Mouse (Mus musculus) brain, embryonic 14.5 days (tissue): ENCODE measurements at regions not wholly inside any gene's neighbourhood (a gene's known extent, or its start where the extent isn't known, plus 50 kb on each side); places are given as distances from the start of the nearest gene placed in this dataset.

ENCODE experiments used
- CTCF ChIP-seq: fragments of 200-500 bp; IDR thresholded peaks from 2 replicates; pipeline ENCODE4 v1.5.1; 2012; ENCODE audit warnings: inconsistent platforms, mild to moderate bottlenecking, moderate library complexity, borderline replicate concordance; ENCODE audit not compliant: insufficient read depth, insufficient read length; ENCODE audit errors: extremely low read depth
- POLR2A ChIP-seq: fragments of 200-500 bp; IDR thresholded peaks from 2 replicates; pipeline ENCODE4 v1.6.1; 2012; ENCODE audit warnings: mild to moderate bottlenecking, inconsistent platforms, borderline replicate concordance; ENCODE audit not compliant: poor library complexity, insufficient read depth, insufficient read length, severe bottlenecking; ENCODE audit errors: extremely low read depth

DNA sequence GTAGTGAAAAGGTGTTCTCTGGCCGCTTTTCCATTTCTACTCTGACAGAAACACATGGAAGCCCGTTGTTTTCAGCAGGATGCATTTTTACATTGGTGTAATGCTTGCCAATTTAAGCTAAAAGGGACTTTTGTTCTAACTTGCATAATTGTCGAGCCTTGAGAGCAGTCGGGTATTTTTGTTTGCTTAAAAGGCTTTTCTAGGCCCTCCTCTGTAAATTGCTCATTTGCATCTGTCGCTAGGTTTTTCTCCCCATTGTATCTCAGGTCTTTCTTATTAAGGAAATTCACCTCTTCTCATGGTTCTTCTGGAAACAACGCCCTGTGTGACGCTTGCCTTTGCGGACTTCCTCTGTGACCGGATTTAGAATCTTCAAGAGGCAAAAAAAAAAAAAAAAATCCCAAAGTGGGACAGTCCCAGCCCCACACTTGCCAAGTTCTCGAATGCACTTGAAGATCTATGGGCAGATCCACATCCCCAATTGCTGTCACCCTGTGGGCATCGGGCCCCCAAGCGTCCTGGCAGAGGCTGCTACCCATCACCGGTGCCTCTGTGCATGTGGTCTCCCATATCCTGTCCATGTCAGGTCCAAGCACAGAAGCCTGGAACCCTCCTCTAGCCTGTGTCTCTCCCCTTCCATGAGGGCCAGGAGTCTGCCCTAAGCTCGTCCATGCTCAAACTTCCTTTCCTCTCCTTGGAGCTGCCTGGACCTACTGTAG lies 100.6 kb upstream of the Dyrk2 start:
- TF ChIP-seq POLR2A (no peak), CTCF (no peak)
